Mouse (Mus musculus): Measurements from ENCODE around the gene Lingo1.

DNA sequence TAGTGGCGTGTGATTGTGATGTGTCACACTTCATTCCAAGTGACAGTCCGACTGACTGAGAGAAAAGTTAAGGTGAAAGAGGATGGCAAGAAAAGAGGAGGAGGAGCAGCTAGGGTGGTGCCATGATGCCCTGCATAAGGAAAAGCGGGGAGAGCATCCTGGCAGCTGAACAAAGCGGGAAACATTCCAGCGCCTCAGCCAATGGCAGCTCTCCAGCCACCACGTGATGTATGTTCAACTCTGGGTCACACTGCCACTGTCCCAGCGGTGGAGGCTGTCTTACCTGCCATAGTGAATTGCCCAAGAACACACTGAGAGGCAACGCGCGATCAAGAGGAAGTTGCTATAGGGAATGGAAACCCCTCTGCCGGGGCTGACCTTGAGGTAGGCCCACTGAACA, 172.9 kb downstream of the Lingo1 start:
- TF ChIP-seq CTCF (conservative IDR thresholded peaks at IDR 0.05; ENCODE audit: low read length) = no peak
- TF ChIP-seq NANOG (IDR thresholded peaks at IDR 0.05; ENCODE audit: borderline replicate concordance, low read length) = no peak

Data from E14TG2a.4 (cell line).